Mouse (Mus musculus): ENCODE measurements around the gene Lamc2. TPM values are rescaled to one million over a fixed set of nuclear protein-coding genes. Genes with fewer than 3 reads are reported as not detected.

The Lamc2 gene
- 0.02 TPM in 1 of 2 replicates, not detected in the other for total RNA-seq (2015)
- not detected in 2 replicates for total RNA-seq (2017)

DNA sequence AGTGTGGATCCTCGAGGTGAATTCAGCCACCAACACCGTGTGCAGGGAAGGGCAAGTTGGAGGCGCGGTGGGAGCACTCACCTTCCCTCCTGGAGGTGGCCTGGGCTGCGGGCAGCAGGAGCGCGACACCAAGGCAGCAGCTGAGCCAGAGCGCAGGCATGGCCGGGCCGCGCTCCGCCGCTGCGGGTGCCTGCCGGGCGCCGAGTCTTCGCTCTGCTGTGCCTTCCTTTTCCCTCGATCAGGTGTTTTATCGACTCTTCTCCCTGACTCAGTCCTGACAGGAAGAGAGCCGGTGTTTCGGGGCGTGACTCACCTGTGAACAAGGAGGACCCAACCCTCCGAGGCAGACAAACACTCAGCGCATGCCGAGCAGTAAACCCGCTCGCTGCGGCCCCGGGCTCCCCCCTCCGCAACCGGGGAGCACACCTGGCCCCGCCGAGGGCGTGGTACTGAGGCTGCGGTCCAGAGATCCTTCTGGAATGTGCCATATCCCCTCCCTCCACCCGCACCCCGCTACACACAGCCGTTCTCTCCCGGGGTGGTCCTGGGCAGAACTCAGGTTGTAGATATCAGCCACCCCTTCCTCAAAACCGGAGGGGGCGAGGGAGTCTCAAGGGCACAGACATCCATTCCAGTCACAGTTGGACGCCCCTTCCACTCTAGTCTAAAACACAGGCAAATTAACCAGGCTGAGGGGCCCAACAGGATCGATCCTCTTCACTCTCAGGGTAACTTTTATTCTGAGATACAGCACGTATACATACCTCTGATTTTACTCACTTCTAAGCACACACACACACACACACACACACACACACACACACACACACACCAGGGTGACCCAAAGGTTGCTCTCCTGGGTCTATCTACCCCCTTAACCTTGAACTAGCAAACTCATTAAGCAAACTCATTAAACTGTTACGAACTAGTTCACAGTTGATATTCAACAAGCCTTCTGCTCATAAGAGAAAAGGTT lies at the start of gene Lamc2:
Gene Lamc2 (minus strand): TSS at position 620 of the 976 bp plus-strand sequence.
- no peak for ATAC-seq (replicated peaks; ENCODE audit: poor library complexity)

GRCm38 (mm10) chr1:153235576-153235975 lies 49.3 kb upstream of the Lamc2 start:
- no peak for ATAC-seq (replicated peaks; ENCODE audit: poor library complexity)

DNA sequence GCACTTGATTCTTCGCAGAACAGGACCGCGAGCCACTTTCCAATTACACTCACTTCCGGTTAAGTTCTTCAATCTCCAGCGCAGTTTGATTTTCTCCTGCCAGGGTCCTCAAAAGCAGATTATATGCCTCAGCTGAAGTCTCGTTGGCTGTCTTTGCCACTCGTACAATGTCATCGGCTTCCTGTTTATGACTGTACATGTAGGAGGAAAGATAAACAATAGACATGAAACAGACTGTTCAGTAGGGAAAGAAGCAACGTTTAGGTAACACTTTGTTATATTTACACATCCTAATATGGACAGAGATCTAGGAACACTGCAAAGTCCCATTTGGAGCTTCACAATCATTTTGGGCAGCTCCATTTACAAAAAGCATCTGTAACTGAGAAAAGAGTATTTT lies 45.4 kb upstream of the Lamc2 start:
- ATAC-seq (replicated peaks; ENCODE audit: poor library complexity): no peak

DNA sequence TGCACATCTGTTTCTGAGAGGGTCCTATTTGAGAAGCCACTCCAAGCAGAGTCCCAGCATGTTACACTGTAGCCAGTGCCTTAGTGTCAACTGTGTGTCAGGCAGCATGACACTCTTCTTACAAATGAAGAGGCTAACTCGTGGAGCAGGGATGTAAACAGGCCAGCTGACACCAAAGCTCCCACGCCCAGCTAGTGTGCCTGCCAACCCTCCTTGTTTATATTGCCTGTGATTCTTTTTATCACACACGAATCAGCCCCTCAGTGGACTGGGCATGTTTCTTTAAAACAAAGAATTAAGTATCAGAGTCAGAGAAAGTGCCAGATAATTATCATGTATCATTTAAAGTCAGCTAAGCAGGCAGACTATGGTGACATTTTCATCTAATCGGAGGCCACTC lies 41.7 kb upstream of the Lamc2 start:
- ATAC-seq (replicated peaks; ENCODE audit: poor library complexity): no peak

- no peak for ATAC-seq (replicated peaks; ENCODE audit: poor library complexity)
Observed at GRCm38 (mm10) chr1:153227096-153227495, 40.8 kb upstream of the Lamc2 start.

DNA sequence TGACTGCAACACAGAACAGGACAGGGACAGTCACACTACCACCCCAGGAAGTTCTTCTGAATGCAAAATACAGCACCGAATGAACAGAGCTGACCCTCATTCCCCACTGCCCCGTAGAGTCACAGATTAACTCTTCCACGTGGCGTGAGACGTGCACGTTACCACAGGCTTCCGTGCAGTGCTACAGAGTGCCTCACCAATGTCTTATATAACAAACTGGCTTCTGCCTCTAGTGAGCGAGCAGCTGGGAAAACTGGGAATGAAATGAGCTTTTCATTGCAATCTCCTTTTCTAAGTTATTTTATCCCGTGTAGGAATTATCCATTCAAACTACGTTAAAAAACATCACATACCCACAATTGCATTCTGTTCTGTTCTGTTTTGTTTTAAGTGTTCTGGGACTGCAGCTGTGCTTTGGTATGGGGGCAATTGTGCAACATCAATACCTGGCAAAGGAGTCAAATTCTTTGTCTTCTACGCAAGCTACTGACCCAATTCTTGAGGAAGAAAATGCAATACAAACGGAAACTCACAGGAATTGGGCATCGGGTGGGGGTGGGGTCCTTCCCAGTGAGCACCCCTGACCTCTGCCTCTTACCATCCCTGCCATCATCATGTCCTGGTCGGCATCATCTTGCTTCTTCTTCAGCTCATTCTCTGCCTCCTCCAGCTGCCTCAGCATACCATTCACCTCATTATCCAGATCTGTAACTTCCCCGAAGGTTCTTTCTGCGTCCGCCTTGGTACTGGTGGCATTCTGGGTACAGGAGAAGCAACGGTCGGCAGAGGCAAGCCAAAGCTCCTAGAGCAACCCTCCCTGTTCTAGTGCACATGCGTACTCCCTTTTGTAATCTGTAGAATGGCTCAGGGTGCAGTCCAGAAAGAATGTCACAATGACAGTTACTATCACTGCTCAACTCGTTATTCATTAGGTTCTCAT lies 39.8 kb upstream of the Lamc2 start:
- ATAC-seq (replicated peaks; ENCODE audit: poor library complexity): no peak

DNA sequence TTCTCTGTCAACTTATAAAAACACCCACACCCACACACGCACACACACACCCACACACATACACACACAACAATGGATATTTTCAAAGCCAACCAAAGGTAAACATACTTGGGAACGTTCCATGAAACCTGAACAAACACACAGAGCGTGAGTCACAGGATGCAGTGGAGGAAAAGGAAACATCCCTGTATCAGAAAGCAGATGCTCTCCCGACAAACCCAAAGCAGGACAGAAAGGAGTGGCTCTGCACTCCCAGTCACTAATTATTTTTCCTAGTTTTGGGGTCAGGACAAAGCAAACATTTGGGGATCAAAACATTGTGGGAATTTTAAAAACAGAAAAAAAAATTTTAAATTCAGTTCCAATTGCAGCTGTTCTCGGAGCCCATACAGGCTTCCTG lies 38.1 kb upstream of the Lamc2 start:
- no peak for ATAC-seq (replicated peaks; ENCODE audit: poor library complexity)

- no peak for ATAC-seq (replicated peaks; ENCODE audit: poor library complexity)
Observed at GRCm38 (mm10) chr1:153219376-153219775, 33.1 kb upstream of the Lamc2 start.

DNA sequence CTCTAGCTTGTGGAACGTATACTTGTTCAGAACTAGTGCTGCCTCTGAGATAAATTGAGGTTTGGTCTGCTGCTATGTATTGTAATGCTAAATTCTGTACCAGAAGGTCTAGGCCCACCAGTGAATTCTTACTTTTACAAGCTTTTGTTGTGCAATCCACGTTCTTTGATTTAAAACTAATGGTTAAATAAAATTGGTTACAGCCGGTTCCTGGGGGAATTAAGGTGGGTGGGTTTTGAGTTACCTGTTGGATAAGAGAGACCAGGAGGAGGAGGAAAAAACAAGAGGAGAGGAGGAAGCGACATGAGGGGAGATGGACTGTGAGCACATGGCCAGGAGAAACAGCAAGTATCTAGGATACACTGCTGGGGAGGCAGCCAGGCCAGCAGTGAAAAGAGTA lies 30.3 kb upstream of the Lamc2 start:
- ATAC-seq (replicated peaks; ENCODE audit: poor library complexity): no peak

DNA sequence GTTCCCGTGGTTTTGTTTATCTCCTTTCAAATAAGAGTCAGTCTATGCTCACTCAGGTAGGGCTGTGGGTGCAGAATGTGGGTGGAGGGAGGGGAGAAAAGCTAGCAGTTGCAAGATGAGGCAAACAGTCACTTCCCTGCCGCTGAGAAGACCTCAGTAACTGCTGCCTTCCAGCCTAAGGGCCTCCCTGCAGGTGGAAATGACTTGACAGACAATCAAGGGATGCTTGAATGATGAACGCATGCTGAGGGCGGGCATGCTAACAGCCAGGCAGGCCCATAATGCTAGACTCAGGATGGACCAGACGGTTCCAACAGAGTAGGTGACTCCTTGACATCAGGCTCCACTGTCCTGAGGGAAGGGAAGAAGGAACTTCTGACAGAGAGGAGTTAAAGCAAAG lies 29.4 kb upstream of the Lamc2 start:
- no peak for ATAC-seq (replicated peaks; ENCODE audit: poor library complexity)

DNA sequence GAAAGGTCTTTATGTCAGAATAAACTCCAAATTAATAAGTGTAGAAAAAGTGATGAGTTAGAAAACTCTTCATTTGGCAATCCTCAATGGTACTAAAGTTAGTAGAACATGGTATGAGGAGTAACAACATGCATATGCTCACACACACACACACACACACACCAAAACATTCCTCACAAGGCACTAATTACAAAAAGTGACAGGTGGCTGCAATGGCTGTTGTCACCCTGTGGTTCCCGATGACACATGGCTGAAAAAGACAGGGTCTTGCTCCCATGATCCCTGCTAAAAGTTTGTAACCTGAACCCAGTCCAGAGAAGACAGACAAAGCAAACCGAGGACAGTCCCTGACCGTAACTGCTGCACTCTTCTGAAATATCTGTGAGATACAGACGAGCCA lies 24.7 kb upstream of the Lamc2 start:
- no peak for ATAC-seq (replicated peaks; ENCODE audit: poor library complexity)

- no peak for ATAC-seq (replicated peaks; ENCODE audit: poor library complexity)
Observed at GRCm38 (mm10) chr1:153210198-153210597, 24.0 kb upstream of the Lamc2 start.

- ATAC-seq (replicated peaks; ENCODE audit: poor library complexity): no peak
Observed at GRCm38 (mm10) chr1:153202195-153202594, 15.9 kb upstream of the Lamc2 start.

DNA sequence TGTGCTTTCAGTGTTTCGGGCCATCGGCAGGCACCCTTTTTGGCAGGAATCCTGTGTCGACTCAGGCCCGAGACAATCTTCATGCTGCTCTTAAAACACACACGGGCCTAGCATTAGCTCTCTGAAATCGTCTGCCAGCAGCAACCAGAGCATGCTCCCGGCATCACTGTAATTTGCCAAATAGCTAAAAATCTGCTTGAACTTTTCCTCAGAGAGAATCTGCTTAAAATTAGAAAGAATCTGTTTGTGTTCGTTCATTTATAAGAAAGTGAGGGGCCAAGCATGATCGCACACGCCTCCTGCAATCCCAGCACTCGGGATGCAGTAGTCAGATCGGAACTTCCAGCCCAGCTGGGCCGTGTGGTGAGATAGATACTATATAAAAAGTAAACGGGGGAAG lies 15.2 kb upstream of the Lamc2 start:
- ATAC-seq (replicated peaks; ENCODE audit: poor library complexity): no peak

DNA sequence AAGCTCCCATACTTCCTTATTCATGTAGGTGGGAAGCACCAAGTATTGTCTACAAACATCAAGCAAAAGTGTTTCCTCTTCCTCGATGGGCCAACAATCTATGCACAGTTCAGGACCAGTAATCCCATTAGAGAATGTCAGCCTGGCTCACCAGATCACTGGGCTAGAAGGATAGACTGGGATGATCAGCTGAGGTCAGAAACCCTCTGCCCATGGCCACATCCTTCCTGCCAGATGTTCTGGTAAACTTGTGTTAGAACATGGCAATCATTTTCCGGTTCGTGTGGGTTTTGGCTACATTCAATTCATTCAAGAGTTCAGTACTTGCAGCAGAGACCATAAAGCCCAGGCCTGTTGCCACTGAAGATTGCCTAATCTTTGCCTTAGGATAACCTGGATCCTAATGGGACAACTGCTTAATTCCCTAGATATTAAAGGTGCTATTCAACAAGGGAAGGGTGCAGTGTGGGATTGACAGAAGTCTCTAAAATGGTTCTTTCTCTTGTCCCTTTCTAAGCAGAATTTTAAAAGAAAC lies 11.1 kb upstream of the Lamc2 start:
- ATAC-seq (replicated peaks; ENCODE audit: poor library complexity): peak; percentile 91

GRCm38 (mm10) chr1:153192945-153193344 lies 6.7 kb upstream of the Lamc2 start:
- ATAC-seq (replicated peaks; ENCODE audit: poor library complexity): no peak

- ATAC-seq (replicated peaks; ENCODE audit: poor library complexity): no peak
Observed at GRCm38 (mm10) chr1:153192379-153192778, 6.1 kb upstream of the Lamc2 start.

DNA sequence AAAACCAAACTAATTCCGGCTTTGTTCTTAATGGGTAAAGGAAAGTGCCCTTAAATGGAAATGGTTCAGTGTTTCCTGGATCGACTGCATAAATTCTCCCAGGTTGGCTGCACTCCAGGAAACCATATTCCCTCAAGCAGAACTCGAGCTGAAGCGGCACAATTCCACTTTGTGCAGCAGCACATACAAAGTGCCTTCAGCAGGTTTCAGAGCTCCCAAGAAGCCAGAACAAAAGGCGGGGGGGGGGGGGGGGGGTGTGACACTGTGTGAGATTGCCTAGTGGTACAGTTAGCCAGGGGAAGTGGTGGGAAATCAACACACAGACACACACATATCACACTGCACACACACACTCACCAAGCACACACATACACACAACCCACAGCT lies 5.7 kb upstream of the Lamc2 start:
- no peak for ATAC-seq (replicated peaks; ENCODE audit: poor library complexity)

DNA sequence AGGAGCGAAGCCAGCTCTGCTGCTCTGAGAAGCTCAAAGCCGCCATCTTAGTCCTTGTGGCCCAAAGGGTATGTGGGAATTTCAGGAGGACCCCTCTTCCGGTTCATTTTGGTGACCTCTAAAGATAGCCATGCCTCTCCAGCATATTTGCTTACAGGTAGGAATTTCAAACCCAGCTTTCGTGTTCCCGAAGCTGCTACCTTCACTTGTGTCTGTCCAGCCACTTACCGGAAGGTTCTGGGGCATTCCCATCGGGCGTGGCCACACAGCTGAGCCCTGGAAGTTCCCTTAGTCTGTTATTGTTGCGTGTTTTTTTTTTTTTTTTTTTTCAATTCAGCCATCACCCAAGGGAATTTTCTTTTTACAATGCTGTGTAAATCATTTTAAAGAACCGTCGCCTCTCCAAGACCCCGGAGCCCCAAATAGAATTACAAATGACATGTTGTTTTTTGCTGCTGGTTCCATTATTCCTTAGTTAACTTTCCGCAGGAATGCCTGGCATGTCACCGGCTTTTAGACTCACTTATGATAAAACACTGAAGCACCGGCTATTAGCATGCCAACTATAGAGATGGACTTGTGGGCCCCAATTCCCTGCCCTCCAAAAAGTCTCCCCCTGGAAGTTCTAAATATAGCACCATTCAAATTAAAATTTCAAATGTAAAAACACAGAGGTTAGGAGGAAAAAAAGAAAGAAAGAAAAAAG lies 5.1 kb upstream of the Lamc2 start:
- ATAC-seq (replicated peaks; ENCODE audit: poor library complexity): no peak

DNA sequence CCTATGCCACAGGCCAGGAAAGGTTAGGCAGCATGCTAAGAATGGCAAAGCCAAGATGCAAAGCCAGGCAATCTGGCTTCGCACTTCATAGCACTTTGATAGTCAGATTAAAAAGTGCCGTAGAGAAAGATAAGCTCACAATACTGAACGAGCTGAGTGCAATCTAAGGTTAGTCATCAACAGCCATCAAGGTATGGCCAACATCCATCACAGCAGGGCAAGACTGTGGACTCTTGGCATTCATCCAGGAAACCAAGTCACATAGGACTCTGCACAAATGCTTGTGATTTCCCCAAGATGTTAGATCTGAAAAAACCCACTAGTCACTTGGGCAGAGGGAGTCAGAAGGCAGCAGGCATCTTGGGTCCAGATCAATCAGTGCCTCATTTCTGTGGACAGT lies 1.8 kb upstream of the Lamc2 start:
- no peak for ATAC-seq (replicated peaks; ENCODE audit: poor library complexity)

Data from megakaryocyte progenitor cell, adult 5-6 weeks (primary cell).